Mouse (Mus musculus): ENCODE measurements at regions not wholly inside any gene's neighbourhood (a gene's known extent, or its start where the extent isn't known, plus 50 kb on each side); places are given as distances from the start of the nearest gene placed in this dataset.

DNA sequence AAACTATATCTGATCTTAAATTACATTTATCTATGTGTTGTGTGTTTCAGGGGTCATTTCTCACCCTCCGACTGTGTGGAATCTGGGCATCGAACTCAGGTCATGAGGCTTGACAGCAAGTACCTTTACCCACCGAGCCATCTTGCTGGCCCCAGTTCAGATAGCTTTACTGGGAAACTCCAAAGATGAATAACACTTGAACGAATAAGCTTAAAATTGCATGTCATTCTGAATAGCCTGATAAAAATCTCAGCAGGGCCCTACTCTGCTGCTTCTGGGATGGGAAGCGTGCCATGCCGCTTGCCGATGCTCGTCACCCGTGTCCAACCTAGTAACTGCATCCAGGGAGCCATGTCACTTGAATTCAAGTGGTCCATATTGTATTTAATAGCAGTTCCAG lies 57.2 kb upstream of the Nfe2l2 start:
- TF ChIP-seq USF1 (IDR thresholded peaks at IDR 0.05; ENCODE audit: low read depth) (no peak), TCF12 (IDR thresholded peaks at IDR 0.05; ENCODE audit: insufficient read depth, poor library complexity, severe bottlenecking) (no peak), POLR2AphosphoS2 (IDR thresholded peaks at IDR 0.05; ENCODE audit: insufficient read length, low read depth) (no peak), POLR2A (IDR thresholded peaks at IDR 0.05; ENCODE audit: insufficient read length, low read depth) (no peak)

Measured in myocyte (in vitro differentiated cells).